Mouse (Mus musculus) limb, embryonic 14.5 days (tissue): ENCODE data around the gene Ppp1r26. TPM values are rescaled to one million over a fixed set of nuclear protein-coding genes. Genes with fewer than 3 reads are reported as not detected.

ENCODE experiments used
- ATAC-seq: fragments of 200-750 bp; cut with Nextera tagmentation; 2 replicates; pipeline ENCODE4 v1.8.0; 2017; ENCODE audit warnings: low read depth, moderate number of reproducible peaks, moderate TSS enrichment; ENCODE audit not compliant: low FRiP score
- DNase-seq: peaks from one replicate; pipeline ENCODE4 v3.0.0-alpha.2; 2015; ENCODE audit warnings: low spot score
- H3K27ac ChIP-seq: fragments of 300-500 bp; sonication (generic); replicated peaks from 2 replicates; pipeline ENCODE4 v1.5.1; 2014; ENCODE audit warnings: low read depth, mild to moderate bottlenecking, low read length, moderate library complexity, mixed read lengths
- H3K27me3 ChIP-seq: fragments of 300-500 bp; sonication (generic); 2 replicates; pipeline ENCODE4 v1.6.1; 2014; ENCODE audit warnings: low read length, mixed read lengths; ENCODE audit not compliant: control insufficient read depth, insufficient read depth
- H3K36me3 ChIP-seq: fragments of 300-500 bp; sonication (generic); 2 replicates; pipeline ENCODE4 v1.6.1; 2014; ENCODE audit warnings: mild to moderate bottlenecking, low read length, moderate library complexity, mixed read lengths; ENCODE audit not compliant: control insufficient read depth, insufficient read depth
- H3K4me1 ChIP-seq: fragments of 300-500 bp; sonication (generic); 2 replicates; pipeline ENCODE4 v1.6.1; 2014; ENCODE audit warnings: antibody characterized with exemption, low read length, mixed read lengths; ENCODE audit not compliant: control insufficient read depth, insufficient read depth
- H3K4me2 ChIP-seq: fragments of 300-500 bp; sonication (generic); replicated peaks from 2 replicates; pipeline ENCODE4 v1.6.1; 2014; ENCODE audit warnings: low read depth, mild to moderate bottlenecking, low read length, moderate library complexity; ENCODE audit not compliant: severe bottlenecking
- H3K4me3 ChIP-seq: fragments of 300-500 bp; sonication (generic); replicated peaks from 2 replicates; pipeline ENCODE4 v1.5.1; 2014; ENCODE audit warnings: low read length
- H3K9ac ChIP-seq: fragments of 300-500 bp; sonication (generic); 2 replicates; pipeline ENCODE4 v1.6.1; 2014; ENCODE audit warnings: mild to moderate bottlenecking, low read depth, low read length, moderate library complexity; ENCODE audit not compliant: severe bottlenecking
- H3K9me3 ChIP-seq: fragments of 300-500 bp; sonication (generic); 2 replicates; pipeline ENCODE4 v1.6.1; 2016; ENCODE audit warnings: low read length; ENCODE audit not compliant: control insufficient read depth
- POLR2A ChIP-seq: fragments of 200-500 bp; IDR thresholded peaks from 2 replicates; pipeline ENCODE4 v1.8.0; 2012; ENCODE audit warnings: inconsistent platforms, mild to moderate bottlenecking, moderate library complexity, borderline replicate concordance; ENCODE audit not compliant: insufficient read depth, insufficient read length; ENCODE audit errors: extremely low read depth
- WGBS: fragments of 180-500 bp; shearing (Covaris S2); extraction: QIAGEN DNeasy Blood & Tissue Kit; methylation state at CpG from one replicate; pipeline ENCODE4 v1.1.7; 2014; 5-methylcytosine and 5-hydroxymethylcytosine counted together
- polyA plus RNA-seq, 2 experiments: library from polyadenylated mRNA; depleted of rRNA in 1 of 2; stranded (reverse) in 1 of 2; unstranded in 1 of 2; fragments of >200 nt; fragmentation: Nextera tagmentation in 1 of 2; extraction: Ambion mirVana in 1 of 2; gene quantifications; 2 replicates each; pipeline versions ENCODE4 v1.2.1 to v1.2.3; 2012 to 2014

The Ppp1r26 gene
- polyA plus RNA-seq, 2 experiments: 4.9 to 12.9 TPM

DNA sequence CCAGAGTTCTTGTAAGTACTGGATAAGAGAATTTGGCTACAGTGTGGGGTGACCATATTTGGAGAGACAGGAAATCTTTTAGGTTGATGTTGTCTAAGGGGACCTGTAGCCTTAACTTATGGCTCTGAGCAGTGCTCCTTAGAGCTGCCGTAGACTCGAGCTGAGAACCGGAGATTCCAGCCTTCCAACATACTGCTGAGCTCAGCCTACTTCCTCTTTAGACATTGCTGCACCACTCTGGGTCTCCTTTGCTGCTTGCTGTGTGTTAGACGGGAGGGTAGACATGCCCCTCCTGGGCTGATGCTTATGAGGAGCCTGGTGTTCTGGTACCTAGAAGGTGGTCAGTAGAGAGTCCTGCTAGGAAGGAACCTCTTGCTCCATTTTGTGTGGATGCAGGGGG, 51.8 kb downstream of the Ppp1r26 start:
- Histone ChIP-seq H3K9me3 (no peaks in the 10 kb centered on the region), H3K4me1 (no peaks in the 10 kb centered on the region), H3K27ac (no peak overlapping the region), H3K4me3 (no peak overlapping the region), H3K36me3 (no peaks in the 10 kb centered on the region), H3K4me2 (no peak overlapping the region), H3K9ac (no peak overlapping the region), H3K27me3 (no peaks in the 10 kb centered on the region)
- DNase-seq (no peak), ATAC-seq (no peak)
- WGBS: 84% methylated on average over 4 of the region's 4 CpGs
- TF ChIP-seq POLR2A: no peak

- no peaks in the 10 kb centered on the region for H3K27me3 ChIP-seq
- no peaks in the 10 kb centered on the region for H3K9me3 ChIP-seq
- no peak overlapping the region for H3K27ac ChIP-seq
- H3K9ac ChIP-seq: no peak overlapping the region
- no peak for DNase-seq
- no peaks in the 10 kb centered on the region for H3K36me3 ChIP-seq
- WGBS: 78% methylated on average over 10 of the region's 10 CpGs
- TF ChIP-seq POLR2A: no peak
- no peak for ATAC-seq
- H3K4me1 ChIP-seq: no peaks in the 10 kb centered on the region
- no peak overlapping the region for H3K4me3 ChIP-seq
- no peak overlapping the region for H3K4me2 ChIP-seq
Measured at GRCm38 (mm10) chr2:28502987-28503386, 56.4 kb downstream of the Ppp1r26 start.

GRCm38 (mm10) chr2:28504676-28505075, 58.1 kb downstream of the Ppp1r26 start:
- Histone ChIP-seq H3K4me3 (no peak overlapping the region), H3K9ac (no peak overlapping the region), H3K9me3 (no peaks in the 10 kb centered on the region), H3K27me3 (no peaks in the 10 kb centered on the region), H3K27ac (no peak overlapping the region), H3K4me2 (no peak overlapping the region), H3K4me1 (no peaks in the 10 kb centered on the region), H3K36me3 (no peaks in the 10 kb centered on the region)
- TF ChIP-seq POLR2A: no peak
- no peak for DNase-seq
- WGBS: 87% methylated on average over 13 of the region's 13 CpGs
- ATAC-seq: no peak

Other genes with a start within 250 kb of the Ppp1r26 start
- 0.60 and 0.63 TPM in 2 replicates for gene 1700007K13Rik, start 19.5 kb downstream of the Ppp1r26 start, polyA plus RNA-seq (2012; rRNA removed)
- 0.55 and 1.1 TPM in 2 replicates for gene 1700007K13Rik, start 19.5 kb downstream of the Ppp1r26 start, polyA plus RNA-seq (2014; fragmentation: Nextera tagmentation; extraction: Ambion mirVana)
- gene Mrps2, start 21.3 kb downstream of the Ppp1r26 start, polyA plus RNA-seq (2012; rRNA removed): 55.6 and 62.0 TPM in 2 replicates
- gene Mrps2, start 21.3 kb downstream of the Ppp1r26 start, polyA plus RNA-seq (2014; fragmentation: Nextera tagmentation; extraction: Ambion mirVana): 51.8 and 54.9 TPM in 2 replicates
- 2.1 and 3.3 TPM in 2 replicates for gene Gbgt1, start 50.1 kb downstream of the Ppp1r26 start, polyA plus RNA-seq (2012; rRNA removed)
- 1.0 and 1.4 TPM in 2 replicates for gene Gbgt1, start 50.1 kb downstream of the Ppp1r26 start, polyA plus RNA-seq (2014; fragmentation: Nextera tagmentation; extraction: Ambion mirVana)
- 1.1 TPM in 1 of 2 replicates, not detected in the other for gene Gm10134, start 59.3 kb downstream of the Ppp1r26 start, polyA plus RNA-seq (2012; rRNA removed)
- 0.61 and 1.1 TPM in 2 replicates for gene Gm10134, start 59.3 kb downstream of the Ppp1r26 start, polyA plus RNA-seq (2014; fragmentation: Nextera tagmentation; extraction: Ambion mirVana)
- 86.6 and 108 TPM in 2 replicates for gene Ralgds, start 66.3 kb downstream of the Ppp1r26 start, polyA plus RNA-seq (2012; rRNA removed)
- gene Ralgds, start 66.3 kb downstream of the Ppp1r26 start, polyA plus RNA-seq (2014; fragmentation: Nextera tagmentation; extraction: Ambion mirVana): 61.6 and 63.1 TPM in 2 replicates
- gene Cel, start 116.6 kb downstream of the Ppp1r26 start, polyA plus RNA-seq (2012; rRNA removed): 0.06 and 0.12 TPM in 2 replicates
- not detected in 2 replicates for gene Cel, start 116.6 kb downstream of the Ppp1r26 start, polyA plus RNA-seq (2014; fragmentation: Nextera tagmentation; extraction: Ambion mirVana)
- 52.4 and 52.6 TPM in 2 replicates for gene Gtf3c5, start 137.0 kb downstream of the Ppp1r26 start, polyA plus RNA-seq (2012; rRNA removed)
- 29.7 and 31.1 TPM in 2 replicates for gene Gtf3c5, start 137.0 kb downstream of the Ppp1r26 start, polyA plus RNA-seq (2014; fragmentation: Nextera tagmentation; extraction: Ambion mirVana)
- 0.33 and 0.51 TPM in 2 replicates for gene Gfi1b, start 175.2 kb downstream of the Ppp1r26 start, polyA plus RNA-seq (2012; rRNA removed)
- 0.29 and 0.32 TPM in 2 replicates for gene Gfi1b, start 175.2 kb downstream of the Ppp1r26 start, polyA plus RNA-seq (2014; fragmentation: Nextera tagmentation; extraction: Ambion mirVana)
- 18.5 and 20.4 TPM in 2 replicates for gene Tsc1, start 194.4 kb downstream of the Ppp1r26 start, polyA plus RNA-seq (2012; rRNA removed)
- 15.7 and 17.8 TPM in 2 replicates for gene Tsc1, start 194.4 kb downstream of the Ppp1r26 start, polyA plus RNA-seq (2014; fragmentation: Nextera tagmentation; extraction: Ambion mirVana)